Mouse (Mus musculus): ENCODE data around the gene Shc1. TPM values are rescaled to one million over a fixed set of nuclear protein-coding genes. Genes with fewer than 3 reads are reported as not detected.
A peak's percentile ranks its signal among the peaks of the same experiment; 100 is the strongest.

Shc1 gene
- polyA plus RNA-seq, 1 experiment = 37.2 TPM

GRCm38 (mm10) chr3:89395806-89396653 is 22.2 kb upstream of the Shc1 start:
- Histone ChIP-seq H3K27ac (replicated peaks; ENCODE audit: low read depth, low read length) (no peak overlapping the region; the same call in 1 of the 2 replicates), H3K4me1 (ENCODE audit: control insufficient read depth, insufficient read depth, insufficient read length, low read length) (no peaks in the 10 kb centered on the region), H3K4me3 (ENCODE audit: insufficient read depth, low read depth, low read length) (peak overlapping the region; percentile 70)

DNA sequence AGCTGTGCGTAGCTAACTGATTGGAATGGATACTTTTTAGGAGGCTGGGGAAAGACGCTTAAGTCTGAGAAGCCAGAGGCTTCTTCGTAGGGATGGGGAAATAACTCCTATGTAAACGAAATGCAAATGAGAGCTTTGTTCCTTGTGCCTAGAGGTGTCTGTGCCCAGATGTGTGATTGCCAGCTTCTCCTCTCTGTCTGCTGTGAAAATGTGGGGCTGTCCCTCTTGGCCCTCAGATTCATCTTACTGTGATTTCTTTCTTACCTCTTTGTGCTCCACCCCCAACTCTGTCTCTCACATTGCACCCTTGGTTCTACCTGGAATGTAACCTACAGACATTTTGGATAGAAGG is 21.6 kb upstream of the Shc1 start:
- Histone ChIP-seq H3K4me3 (ENCODE audit: insufficient read depth, low read depth, low read length) (peak overlapping the region; percentile 13; the same call in 1 of the 2 replicates), H3K27ac (replicated peaks; ENCODE audit: low read depth, low read length) (peak overlapping the region; percentile 16; the same call in 1 of the 2 replicates), H3K4me1 (ENCODE audit: control insufficient read depth, insufficient read depth, insufficient read length, low read length) (no peaks in the 10 kb centered on the region)

- Histone ChIP-seq H3K27ac (replicated peaks; ENCODE audit: low read depth, low read length) (no peak overlapping the region), H3K4me1 (ENCODE audit: control insufficient read depth, insufficient read depth, insufficient read length, low read length) (no peaks in the 10 kb centered on the region), H3K4me3 (ENCODE audit: insufficient read depth, low read depth, low read length) (no peak overlapping the region)
Measured at GRCm38 (mm10) chr3:89401329-89401728, 16.9 kb upstream of the Shc1 start.

GRCm38 (mm10) chr3:89402693-89403092 is 15.6 kb upstream of the Shc1 start, which contains the start of gene Lenep:
TSS of gene Lenep (minus strand) at chr3:89402793.
- Histone ChIP-seq H3K4me3 (ENCODE audit: insufficient read depth, low read depth, low read length) (no peak within 1 kb of the TSS), H3K27ac (replicated peaks; ENCODE audit: low read depth, low read length) (no peak within 1 kb of the TSS), H3K4me1 (ENCODE audit: control insufficient read depth, insufficient read depth, insufficient read length, low read length) (peaks cover 4% of the 10 kb centered on the region; the same call in 1 of the 2 replicates)

DNA sequence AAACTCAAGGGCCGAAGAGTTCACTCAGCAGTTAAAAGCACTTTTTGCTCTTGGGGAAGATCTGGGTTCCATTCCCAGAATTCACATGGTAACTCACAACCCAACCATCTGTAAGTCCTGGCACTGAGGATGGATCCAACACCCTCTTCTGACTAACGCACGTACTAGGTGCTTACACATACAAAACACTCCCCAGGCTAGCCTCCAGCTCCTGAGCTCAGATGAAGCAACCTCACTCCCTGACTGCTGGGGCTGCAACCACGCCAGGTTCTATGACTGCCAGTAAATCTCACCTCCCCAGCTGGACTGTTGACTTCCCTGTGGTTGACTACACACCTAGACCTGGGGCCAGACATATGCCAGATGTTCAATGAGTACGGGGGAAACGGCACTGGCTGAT is 11.4 kb upstream of the Shc1 start:
- Histone ChIP-seq H3K4me1 (ENCODE audit: control insufficient read depth, insufficient read depth, insufficient read length, low read length) (peaks cover 8% of the 10 kb centered on the region; the same call in 1 of the 2 replicates), H3K27ac (replicated peaks; ENCODE audit: low read depth, low read length) (no peak overlapping the region)

GRCm38 (mm10) chr3:89408448-89408847 is 9.8 kb upstream of the Shc1 start:
- no peak overlapping the region for H3K4me3 ChIP-seq (ENCODE audit: insufficient read depth, low read depth, low read length)
- peaks cover 8% of the 10 kb centered on the region; the same call in 1 of the 2 replicates for H3K4me1 ChIP-seq (ENCODE audit: control insufficient read depth, insufficient read depth, insufficient read length, low read length)
- H3K27ac ChIP-seq (replicated peaks; ENCODE audit: low read depth, low read length) = peak overlapping the region; percentile 97

More for the DNA sequence above, 11.4 kb upstream of the Shc1 start:
- H3K4me3 ChIP-seq (ENCODE audit: insufficient read depth, low read depth, low read length) = no peak overlapping the region

DNA sequence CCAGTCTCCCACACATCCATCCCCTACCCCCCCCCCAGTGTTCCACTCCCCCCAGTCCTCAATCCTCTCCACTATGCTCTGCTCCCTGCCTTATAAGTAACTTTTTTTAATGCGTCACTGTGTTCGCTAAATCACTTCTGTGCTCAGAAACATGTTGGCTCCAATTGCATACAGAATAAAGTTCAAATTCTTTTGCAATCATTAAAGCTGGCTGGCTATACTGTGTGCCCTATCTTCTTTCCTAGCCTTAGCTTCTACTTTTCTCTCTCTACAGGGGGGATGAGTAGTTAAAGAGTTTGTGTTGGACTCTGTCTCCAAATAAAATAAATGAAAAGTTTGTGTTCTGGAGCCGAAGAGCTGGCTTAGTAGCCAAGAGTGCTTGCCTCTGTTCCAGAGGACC is 8.5 kb upstream of the Shc1 start:
- peak overlapping the region; percentile 79; the same call in 1 of the 2 replicates for H3K4me3 ChIP-seq (ENCODE audit: insufficient read depth, low read depth, low read length)

GRCm38 (mm10) chr3:89410864-89411263 is 7.4 kb upstream of the Shc1 start:
- Histone ChIP-seq H3K4me3 (ENCODE audit: insufficient read depth, low read depth, low read length) (peak overlapping the region; percentile 79), H3K4me1 (ENCODE audit: control insufficient read depth, insufficient read depth, insufficient read length, low read length) (peaks cover 8% of the 10 kb centered on the region; the same call in 1 of the 2 replicates), H3K27ac (replicated peaks; ENCODE audit: low read depth, low read length) (peak overlapping the region; percentile 93)

More for the DNA sequence above, 8.5 kb upstream of the Shc1 start:
- Histone ChIP-seq H3K4me1 (ENCODE audit: control insufficient read depth, insufficient read depth, insufficient read length, low read length) (peaks cover 8% of the 10 kb centered on the region; the same call in 1 of the 2 replicates), H3K27ac (replicated peaks; ENCODE audit: low read depth, low read length) (peak overlapping the region; percentile 97)

GRCm38 (mm10) chr3:89411490-89412393 is 6.5 kb upstream of the Shc1 start, which contains the start of gene Flad1:
TSS of gene Flad1 (minus strand) at chr3:89411870.
- Histone ChIP-seq H3K27ac (replicated peaks; ENCODE audit: low read depth, low read length) (peak within 1 kb of the TSS; percentile 93), H3K4me3 (ENCODE audit: insufficient read depth, low read depth, low read length) (peak within 1 kb of the TSS; percentile 79), H3K4me1 (ENCODE audit: control insufficient read depth, insufficient read depth, insufficient read length, low read length) (peaks cover 8% of the 10 kb centered on the region; the same call in 1 of the 2 replicates)

DNA sequence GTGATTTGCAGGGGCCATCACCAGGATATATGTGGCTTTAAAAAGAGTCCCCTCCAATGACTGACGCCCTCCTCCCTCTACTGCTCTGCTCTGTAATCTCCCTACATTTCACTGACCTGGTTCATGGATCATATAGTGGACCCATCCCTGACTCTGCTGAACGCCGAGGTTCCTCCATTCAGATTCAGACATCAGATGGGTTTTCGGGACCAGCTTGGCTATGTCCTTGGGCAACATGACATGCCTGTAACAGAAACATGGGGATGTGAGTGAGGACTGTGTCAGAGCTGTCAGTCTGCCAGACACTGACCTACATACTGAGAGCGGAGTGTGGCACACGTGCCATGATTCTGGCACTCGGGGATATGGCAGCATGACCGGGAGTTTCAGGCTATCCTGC is 2.1 kb upstream of the Shc1 start:
- no peak overlapping the region for H3K4me3 ChIP-seq (ENCODE audit: insufficient read depth, low read depth, low read length)
- H3K4me1 ChIP-seq (ENCODE audit: control insufficient read depth, insufficient read depth, insufficient read length, low read length) = 0 out of 2 replicates have a peak, but pooled peaks cover 2% of the 10 kb centered on the region
- H3K27ac ChIP-seq (replicated peaks; ENCODE audit: low read depth, low read length) = no peak overlapping the region

DNA sequence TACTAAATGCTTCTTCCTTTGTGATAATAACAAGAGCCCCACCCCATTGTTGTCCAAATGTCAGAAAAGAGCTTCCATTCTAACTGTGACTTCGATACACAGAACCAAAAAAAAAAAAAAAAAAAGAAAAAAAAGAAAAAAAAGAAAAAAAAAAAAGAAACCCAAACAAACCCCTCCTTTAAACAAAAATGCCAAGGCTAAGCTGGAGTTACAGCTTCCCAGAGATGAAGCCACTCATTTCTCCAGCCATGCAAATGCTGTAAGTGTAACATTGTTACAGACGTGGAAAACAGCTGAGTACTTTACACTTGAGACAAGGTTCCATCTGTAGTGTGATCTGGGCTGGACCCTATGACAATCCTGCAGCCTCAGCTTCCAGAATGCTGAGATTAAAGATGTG is 1.1 kb upstream of the Shc1 start:
- H3K4me3 ChIP-seq (ENCODE audit: insufficient read depth, low read depth, low read length) = peak overlapping the region; percentile 15; the same call in 1 of the 2 replicates
- H3K4me1 ChIP-seq (ENCODE audit: control insufficient read depth, insufficient read depth, insufficient read length, low read length) = peaks cover 7% of the 10 kb centered on the region
- H3K27ac ChIP-seq (replicated peaks; ENCODE audit: low read depth, low read length) = no peak overlapping the region

GRCm38 (mm10) chr3:89417840-89418169 is 438 bp upstream of the Shc1 start:
- Histone ChIP-seq H3K4me1 (ENCODE audit: control insufficient read depth, insufficient read depth, insufficient read length, low read length) (peaks cover 7% of the 10 kb centered on the region), H3K27ac (replicated peaks; ENCODE audit: low read depth, low read length) (no peak overlapping the region), H3K4me3 (ENCODE audit: insufficient read depth, low read depth, low read length) (peak overlapping the region; percentile 56)

DNA sequence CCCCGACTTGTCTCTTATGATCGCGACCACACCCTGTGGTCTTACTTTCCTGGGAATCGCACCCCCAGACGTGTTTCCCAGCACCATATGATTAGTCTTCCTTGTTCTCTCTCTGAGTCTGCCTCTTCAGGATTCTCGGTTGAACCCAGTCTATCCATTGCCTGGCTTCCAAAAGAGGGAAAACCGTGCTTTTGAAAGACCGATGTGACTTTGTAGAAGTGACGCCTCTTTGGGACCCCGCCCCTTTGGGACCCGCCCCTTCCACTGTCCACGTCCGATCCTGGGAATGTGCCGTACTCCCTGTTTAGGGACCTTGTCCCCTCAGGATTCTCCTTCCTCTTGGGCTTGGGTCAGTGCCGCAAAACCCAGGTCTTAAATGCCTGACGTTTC is 613 bp downstream of the Shc1 start:
- Histone ChIP-seq H3K4me1 (ENCODE audit: control insufficient read depth, insufficient read depth, insufficient read length, low read length) (peaks cover 7% of the 10 kb centered on the region), H3K4me3 (ENCODE audit: insufficient read depth, low read depth, low read length) (peak overlapping the region; percentile 79), H3K27ac (replicated peaks; ENCODE audit: low read depth, low read length) (peak overlapping the region; percentile 98)

DNA sequence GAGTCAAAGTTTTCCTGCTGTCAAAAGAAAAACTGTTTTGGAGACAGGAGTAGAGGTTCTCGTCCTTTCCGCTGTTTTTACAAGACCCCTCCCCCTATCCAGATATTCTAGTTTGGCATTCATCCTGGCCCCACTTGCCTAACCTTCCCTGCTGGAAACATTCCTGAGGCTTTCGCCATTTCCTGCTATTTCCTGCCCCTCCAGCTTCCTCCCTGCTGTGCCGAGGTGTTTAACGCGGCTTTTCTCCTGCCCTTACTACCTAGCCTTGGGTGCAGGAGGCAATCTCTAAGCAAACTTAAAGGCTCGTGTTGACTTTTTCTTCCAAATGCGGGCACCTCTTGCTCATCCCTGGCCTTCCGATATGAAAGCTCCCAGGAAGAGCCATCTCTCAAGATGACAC is 1.3 kb downstream of the Shc1 start:
- H3K27ac ChIP-seq (replicated peaks; ENCODE audit: low read depth, low read length) = peak overlapping the region; percentile 98
- peak overlapping the region; percentile 79 for H3K4me3 ChIP-seq (ENCODE audit: insufficient read depth, low read depth, low read length)
- H3K4me1 ChIP-seq (ENCODE audit: control insufficient read depth, insufficient read depth, insufficient read length, low read length) = peaks cover 7% of the 10 kb centered on the region

DNA sequence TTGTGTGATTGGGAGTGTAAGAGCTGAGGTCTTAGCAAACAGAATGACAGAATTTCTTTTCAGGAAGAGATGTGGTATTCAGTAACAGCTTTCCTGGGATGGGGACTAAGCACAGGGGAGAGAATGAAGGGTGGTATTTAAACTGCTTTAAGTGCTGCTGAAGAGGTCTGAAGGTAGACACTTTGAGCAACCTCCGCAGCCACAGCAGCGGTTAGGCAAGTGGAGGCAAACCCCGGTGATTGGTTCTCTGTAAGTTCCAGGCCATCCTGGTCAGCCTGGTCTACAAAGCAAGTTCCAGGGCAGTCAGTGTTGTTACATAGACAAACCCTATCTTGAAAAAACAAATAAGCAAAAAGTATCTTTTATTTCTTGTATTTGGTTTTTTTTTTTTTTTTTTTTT is 1.7 kb downstream of the Shc1 start:
- H3K27ac ChIP-seq (replicated peaks; ENCODE audit: low read depth, low read length) = peak overlapping the region; percentile 98

More for the DNA sequence above, 1.7 kb downstream of the Shc1 start:
- H3K4me3 ChIP-seq (ENCODE audit: insufficient read depth, low read depth, low read length) = peak overlapping the region; percentile 79
- H3K4me1 ChIP-seq (ENCODE audit: control insufficient read depth, insufficient read depth, insufficient read length, low read length) = peaks cover 7% of the 10 kb centered on the region

Data from brown adipose tissue, adult 24 weeks (tissue).